Mouse (Mus musculus) ES-E14 (cell line): ENCODE results near the gene Spred2. TPM values are rescaled to one million over a fixed set of nuclear protein-coding genes. Genes with fewer than 3 reads are reported as not detected.
"Not testable (repeated sequence)": the region's sequence is repeated elsewhere in the genome, so short reads cannot be mapped to it uniquely, and the experiment has no call there.

ENCODE experiments used
- DNase-seq: peaks from one replicate; pipeline ENCODE4 v3.0.0-alpha.2; 2013; ENCODE audit warnings: low read depth, low spot score
- H3K27ac ChIP-seq: 2 replicates; pipeline ENCODE4 v1.5.1; 2012; ENCODE audit warnings: low read depth, mild to moderate bottlenecking, low read length, moderate library complexity, mixed read lengths; ENCODE audit not compliant: poor library complexity, insufficient read depth, severe bottlenecking
- H3K36me3 ChIP-seq: 2 replicates; pipeline ENCODE4 v1.6.1; 2012; ENCODE audit warnings: mild to moderate bottlenecking, low read length, moderate library complexity, mixed read lengths; ENCODE audit not compliant: control insufficient read depth, poor library complexity, insufficient read depth, severe bottlenecking
- H3K4me1 ChIP-seq, 2 experiments: fragments of 150-350 bp in 1 of 2; sonication (generic) in 1 of 2; 2 replicates each; pipeline ENCODE4 v1.6.1; 2012; ENCODE audit warnings: low read length in 2 of 2, mild to moderate bottlenecking in 1 of 2, mixed read lengths in 1 of 2; ENCODE audit not compliant: control insufficient read depth in 2 of 2, insufficient read depth in 2 of 2, poor library complexity in 1 of 2
- H3K4me3 ChIP-seq, 2 experiments: fragments of 150-350 bp in 1 of 2; sonication (generic) in 1 of 2; 2 replicates each; pipeline ENCODE4 v1.5.1; 2012; ENCODE audit warnings: low read length in 2 of 2, low read depth in 1 of 2, mild to moderate bottlenecking in 1 of 2, mixed read lengths in 1 of 2; ENCODE audit not compliant: insufficient read depth in 1 of 2, poor library complexity in 1 of 2, severe bottlenecking in 1 of 2
- H3K9ac ChIP-seq: 2 replicates; pipeline ENCODE4 v1.6.1; 2012; ENCODE audit warnings: low read depth, mild to moderate bottlenecking, low read length, mixed read lengths; ENCODE audit not compliant: poor library complexity, insufficient read depth, severe bottlenecking
- H3K9me3 ChIP-seq: fragments of 150-350 bp; sonication (generic); 2 replicates; pipeline ENCODE4 v1.6.1; 2012; ENCODE audit warnings: low read depth, mild to moderate bottlenecking, low read length; ENCODE audit not compliant: control insufficient read depth, insufficient read depth
- CHD2 ChIP-seq: IDR thresholded peaks from 2 replicates; pipeline ENCODE4 v1.6.1; 2014; ENCODE audit warnings: mild to moderate bottlenecking, low read depth, low read length, inconsistent platforms
- HCFC1 ChIP-seq: IDR thresholded peaks from 2 replicates; pipeline ENCODE4 v1.6.1; 2012; ENCODE audit warnings: low read length, inconsistent platforms, borderline replicate concordance; ENCODE audit not compliant: insufficient read depth
- MAFK ChIP-seq: IDR thresholded peaks from 2 replicates; pipeline ENCODE4 v1.6.1; 2014; ENCODE audit warnings: mild to moderate bottlenecking, low read depth, low read length, inconsistent platforms; ENCODE audit not compliant: insufficient read depth
- ZC3H11A ChIP-seq: IDR thresholded peaks from 2 replicates; pipeline ENCODE4 v1.6.1; 2012; ENCODE audit warnings: low read depth, mild to moderate bottlenecking, inconsistent platforms, low read length, borderline replicate concordance
- ZNF384 ChIP-seq: IDR thresholded peaks from 2 replicates; pipeline ENCODE4 v1.6.1; 2012; ENCODE audit warnings: low read depth, low read length, inconsistent platforms
- in situ Hi-C, 2 experiments: fragments of 600-800 bp; cut with MboI; formaldehyde crosslinking; loops; one replicate each; pipeline ENCODE4 v1.15.1; 2025; ENCODE audit warnings: low sequenced_read_pairs in 2 of 2, inconsistent platforms in 1 of 2; ENCODE audit not compliant: unreplicated experiment in 2 of 2
- total RNA-seq: library from RNA; depleted of rRNA; stranded (reverse); fragments of 300-350 nt; gene quantifications from 2 replicates; pipeline ENCODE4 v1.2.3, GENCODE M21; 2012

Gene Spred2
- total RNA-seq, 1 experiment, result 19.4 TPM

- no peak overlapping the region for H3K27ac ChIP-seq
- H3K4me1 ChIP-seq, result peaks cover 0 to 23% of the 10 kb centered on the region in 2 experiments; a peak in 2 of 4 replicates
- peaks cover 10% of the 10 kb centered on the region for H3K36me3 ChIP-seq
- in situ Hi-C loops, result no loop called here
- no peaks in the 10 kb centered on the region for H3K9me3 ChIP-seq
- H3K4me3 ChIP-seq, result no peak overlapping the region
- H3K9ac ChIP-seq, result no peak overlapping the region
- no peak for DNase-seq
- no peak for TF ChIP-seq HCFC1
- no peak for TF ChIP-seq MAFK
- no peak for TF ChIP-seq CHD2
- TF ChIP-seq ZNF384, result no peak
Observed at GRCm38 (mm10) chr11:20054617-20055016, 130.4 kb downstream of the Spred2 start.

GRCm38 (mm10) chr11:20056168-20056567 lies 132.0 kb downstream of the Spred2 start:
- Histone ChIP-seq H3K27ac (no peak overlapping the region), H3K9me3 (no peaks in the 10 kb centered on the region), H3K4me1 (peaks cover 0 to 25% of the 10 kb centered on the region in 2 experiments; a peak in 2 of 4 replicates), H3K4me3 (no peak overlapping the region), H3K36me3 (peaks cover 12% of the 10 kb centered on the region), H3K9ac (no peak overlapping the region)
- in situ Hi-C loops, result no loop called here
- no peak for DNase-seq
- TF ChIP-seq CHD2 (no peak), ZC3H11A (no peak), MAFK (no peak), HCFC1 (no peak), ZNF384 (no peak)

DNA sequence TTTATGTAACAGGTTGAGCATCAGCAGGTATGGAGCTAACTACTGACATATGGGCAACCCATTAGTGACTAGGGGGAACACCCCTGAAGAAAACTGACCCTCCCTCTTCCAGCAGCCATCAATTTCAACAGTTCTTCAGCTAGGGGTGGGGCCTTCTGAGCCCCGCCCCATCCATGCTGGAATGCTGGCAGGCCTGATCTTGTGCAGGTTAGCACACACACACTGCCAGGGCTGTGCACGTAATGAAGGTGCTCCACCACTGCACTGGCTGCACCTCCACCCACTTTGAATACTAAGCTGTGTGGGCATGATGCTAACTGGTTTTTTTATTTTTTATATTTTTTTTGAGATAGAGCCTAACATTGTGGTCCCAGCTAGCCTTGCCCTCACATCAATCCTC lies 133.3 kb downstream of the Spred2 start:
- peaks cover 0 to 29% of the 10 kb centered on the region in 2 experiments; a peak in 3 of 4 replicates for H3K4me1 ChIP-seq
- H3K4me3 ChIP-seq, result no peak overlapping the region
- H3K27ac ChIP-seq, result no peak overlapping the region
- DNase-seq, result no peak
- no peak for TF ChIP-seq MAFK
- no peak for TF ChIP-seq CHD2
- no peak for TF ChIP-seq HCFC1
- no peak for TF ChIP-seq ZC3H11A
- no peak for TF ChIP-seq ZNF384
- no peak overlapping the region for H3K9ac ChIP-seq
- peaks cover 12% of the 10 kb centered on the region for H3K36me3 ChIP-seq
- in situ Hi-C loops, result no loop called here
- no peaks in the 10 kb centered on the region for H3K9me3 ChIP-seq

- H3K9ac ChIP-seq, result no peak overlapping the region
- in situ Hi-C loops, result loop anchor here in 1 of 2 experiments (10.0 kb wide), 1 partner anchor 225 kb away; no protein-coding TSS in a partner anchor
- H3K27ac ChIP-seq, result peak overlapping the region; percentile 87
- TF ChIP-seq HCFC1 (no peak), CHD2 (no peak), MAFK (no peak), ZC3H11A (no peak), ZNF384 (no peak)
- H3K36me3 ChIP-seq, result peaks cover 12% of the 10 kb centered on the region
- peaks cover 8 to 23% of the 10 kb centered on the region in 2 experiments for H3K4me1 ChIP-seq
- H3K4me3 ChIP-seq, result no peak overlapping the region
- no peaks in the 10 kb centered on the region for H3K9me3 ChIP-seq
- no peak for DNase-seq
Observed at GRCm38 (mm10) chr11:20059736-20060135, 135.6 kb downstream of the Spred2 start.

- in situ Hi-C loops, result loop anchor here in 1 of 2 experiments (10.0 kb wide), 1 partner anchor 228 kb away; no protein-coding TSS in a partner anchor
- not testable (repeated sequence) for H3K4me3 ChIP-seq, H3K9ac ChIP-seq, DNase-seq, H3K9me3 ChIP-seq
- Histone ChIP-seq H3K4me1 (peaks cover 16 to 24% of the 10 kb centered on the region in 2 experiments), H3K27ac (0 out of 2 replicates have a peak overlapping the region, but pooled peaks have one; percentile 17), H3K36me3 (peaks cover 13% of the 10 kb centered on the region)
Observed at GRCm38 (mm10) chr11:20062801-20063200, 138.6 kb downstream of the Spred2 start.

DNA sequence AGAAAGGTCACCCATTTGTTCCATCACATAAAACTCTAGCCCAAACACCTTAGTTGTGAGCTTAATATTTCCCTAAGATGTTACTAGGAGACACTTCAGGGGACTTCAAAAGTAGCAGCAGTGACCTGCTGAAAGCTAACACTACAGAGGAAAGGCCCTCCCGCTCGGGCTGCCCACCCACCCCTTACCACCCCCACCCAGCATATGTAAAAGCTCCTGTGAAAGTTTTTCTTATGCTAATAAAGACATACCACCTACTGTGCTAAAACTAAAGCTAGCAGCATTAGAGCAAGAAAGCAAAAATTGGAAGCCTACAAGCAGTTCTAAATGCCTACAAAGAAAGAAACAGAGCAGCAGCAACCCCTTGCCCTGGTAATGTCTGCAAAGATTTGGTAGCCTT lies 139.9 kb downstream of the Spred2 start:
- not testable (repeated sequence) for H3K4me3 ChIP-seq, H3K9ac ChIP-seq, DNase-seq, H3K9me3 ChIP-seq
- peaks cover 14% of the 10 kb centered on the region for H3K36me3 ChIP-seq
- H3K4me1 ChIP-seq, result peaks cover 16 to 19% of the 10 kb centered on the region in 2 experiments
- H3K27ac ChIP-seq, result peak overlapping the region; percentile 45; the same call in 1 of the 2 replicates
- in situ Hi-C loops, result loop anchor here in 1 of 2 experiments (10.0 kb wide), 1 partner anchor 229 kb away; no protein-coding TSS in a partner anchor
